Mouse (Mus musculus) heart, adult 2 months (tissue): ENCODE data around the gene Nutf2. TPM values are rescaled to one million over a fixed set of nuclear protein-coding genes. Genes with fewer than 3 reads are reported as not detected.
A peak's percentile ranks its signal among the peaks of the same experiment; 100 is the strongest.
"Not testable (repeated sequence)": the region's sequence is repeated elsewhere in the genome, so short reads cannot be mapped to it uniquely, and the experiment has no call there.

Source experiments
- DNase-seq, 2 experiments: peaks; one replicate each; pipeline ENCODE4 v3.0.0; 2021
- H3K27ac ChIP-seq: fragments of 200-600 bp; 2 replicates; pipeline ENCODE4 v1.8.1; 2022
- H3K27me3 ChIP-seq: fragments of 200-500 bp; 2 replicates; pipeline ENCODE4 v1.6.1; 2012; ENCODE audit warnings: mild to moderate bottlenecking, low read length, inconsistent platforms, mixed read lengths; ENCODE audit not compliant: control insufficient read depth, insufficient read depth
- H3K36me3 ChIP-seq: fragments of 200-500 bp; 2 replicates; pipeline ENCODE4 v1.6.1; 2012; ENCODE audit warnings: low read length, inconsistent platforms; ENCODE audit not compliant: control insufficient read depth, insufficient read depth
- H3K4me1 ChIP-seq: fragments of 200-500 bp; 2 replicates; pipeline ENCODE4 v1.6.1; 2011; ENCODE audit warnings: low read length; ENCODE audit not compliant: control insufficient read depth, insufficient read depth
- H3K4me3 ChIP-seq: fragments of 200-600 bp; 2 replicates; pipeline ENCODE4 v1.8.1; 2022
- H3K79me2 ChIP-seq: fragments of 200-500 bp; replicated peaks from 2 replicates; pipeline ENCODE4 v1.6.1; 2012; ENCODE audit warnings: mild to moderate bottlenecking, inconsistent platforms, low read length, moderate library complexity, mixed read lengths; ENCODE audit not compliant: control insufficient read depth, insufficient read depth
- H3K9ac ChIP-seq: fragments of 200-500 bp; 2 replicates; pipeline ENCODE4 v1.6.1; 2012; ENCODE audit warnings: low read depth, mild to moderate bottlenecking, control low read depth, inconsistent platforms, low read length, mixed read lengths
- CTCF ChIP-seq: fragments of 200-600 bp; IDR thresholded peaks from 2 replicates; pipeline ENCODE4 v1.8.1; 2022; ENCODE audit warnings: antibody characterized with exemption, mild to moderate bottlenecking, moderate library complexity
- EP300 ChIP-seq: fragments of 200-500 bp; IDR thresholded peaks from 2 replicates; pipeline ENCODE4 v1.6.1; 2011; ENCODE audit warnings: low read depth, low read length, control low read depth; ENCODE audit not compliant: insufficient read depth
- POLR2A ChIP-seq: fragments of 200-500 bp; IDR thresholded peaks from 2 replicates; pipeline ENCODE4 v1.6.1; 2011; ENCODE audit warnings: mild to moderate bottlenecking, low read depth, low read length, control low read depth; ENCODE audit not compliant: insufficient read depth
- WGBS: fragments of 180-500 bp; shearing (Covaris S2); methylation state at CpG from one replicate; pipeline ENCODE4 v1.1.7; 2018; 5-methylcytosine and 5-hydroxymethylcytosine counted together
- intact Hi-C: fragments of 180-260 bp; cut with DNase I; formaldehyde crosslinking; loops from one replicate; pipeline ENCODE4 v1.15.1; 2025
- polyA plus RNA-seq: library from polyadenylated mRNA; depleted of rRNA; stranded (reverse); fragments of >200 nt; gene quantifications from 2 replicates; pipeline ENCODE4 v1.2.3, GENCODE M21; 2012
- total RNA-seq, 2 experiments: library from RNA; stranded (reverse); gene quantifications; 2 replicates each; pipeline ENCODE4 v1.2.3; 2021

Gene Nutf2
- total and polyA plus RNA-seq, 3 experiments, result 35.5 to 56.1 (median 39.8) TPM

DNA sequence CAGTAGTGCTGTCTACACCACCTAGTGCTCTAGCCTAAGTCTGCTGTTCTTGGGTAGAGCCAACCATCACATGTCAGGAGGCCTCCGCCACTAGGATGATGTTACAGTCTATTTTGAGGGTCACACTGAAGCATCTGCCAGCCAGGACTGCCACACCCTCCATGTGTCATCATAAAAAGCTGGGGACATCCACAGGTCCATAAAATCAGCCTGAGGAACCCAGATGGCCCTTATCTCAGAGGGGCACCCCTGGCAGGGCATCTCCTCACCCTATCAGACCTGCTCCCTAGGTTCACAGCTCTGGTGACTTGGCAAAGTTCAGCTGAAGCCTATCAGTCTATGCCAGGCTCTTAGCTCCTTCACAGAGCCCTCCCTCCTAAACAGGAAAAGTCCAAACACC lies 39.5 kb upstream of the Nutf2 start:
- intact Hi-C loops, result no loop called here
- 0 out of 2 replicates have a peak, but pooled peaks have one; percentile 46 for TF ChIP-seq EP300
- no peak for TF ChIP-seq POLR2A
- H3K27ac ChIP-seq, result peak overlapping the region; percentile 69
- peak in 1 of 2 experiments; percentile 65 for DNase-seq
- H3K36me3 ChIP-seq, result peaks cover 8% of the 10 kb centered on the region; the same call in 1 of the 2 replicates
- H3K4me1 ChIP-seq, result peaks cover 9% of the 10 kb centered on the region
- H3K79me2 ChIP-seq, result peaks cover 6% of the 10 kb centered on the region
- no peak overlapping the region for H3K4me3 ChIP-seq
- H3K9ac ChIP-seq, result no peak overlapping the region
- no peaks in the 10 kb centered on the region for H3K27me3 ChIP-seq
- 69% methylated on average over 1 of the region's 1 CpGs for WGBS

DNA sequence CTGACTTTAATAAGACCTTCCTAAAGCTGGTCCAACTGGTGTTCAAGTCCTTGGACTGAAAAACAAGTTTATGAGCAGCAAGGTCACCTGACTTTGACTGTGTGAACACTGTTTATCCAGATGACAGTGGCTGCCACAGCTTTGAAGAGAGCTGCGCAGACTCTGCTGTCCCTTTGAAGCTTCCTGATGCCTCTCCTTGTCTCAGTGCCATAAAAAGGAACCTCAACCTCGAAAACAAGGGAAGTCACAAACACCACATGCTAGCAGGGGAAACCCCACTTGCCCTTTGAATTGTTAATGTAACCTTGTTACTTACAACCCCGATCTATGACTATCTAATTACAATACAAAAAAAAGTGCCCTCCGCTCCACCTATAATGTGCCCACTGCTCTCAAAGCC lies 34.9 kb upstream of the Nutf2 start:
- Histone ChIP-seq H3K27me3 (no peaks in the 10 kb centered on the region), H3K4me3 (no peak overlapping the region), H3K27ac (no peak overlapping the region), H3K4me1 (peaks cover 8% of the 10 kb centered on the region), H3K9ac (no peak overlapping the region), H3K36me3 (peaks cover 8% of the 10 kb centered on the region; the same call in 1 of the 2 replicates), H3K79me2 (peaks cover 4% of the 10 kb centered on the region)
- 47% methylated on average over 4 of the region's 4 CpGs for WGBS
- DNase-seq, result no peak
- intact Hi-C loops, result loop anchor here (5.0 kb wide), 1 partner anchor 68 kb away; the partner anchor contains the start of gene Gfod2
- TF ChIP-seq EP300 (no peak), POLR2A (no peak), CTCF (no peak)

DNA sequence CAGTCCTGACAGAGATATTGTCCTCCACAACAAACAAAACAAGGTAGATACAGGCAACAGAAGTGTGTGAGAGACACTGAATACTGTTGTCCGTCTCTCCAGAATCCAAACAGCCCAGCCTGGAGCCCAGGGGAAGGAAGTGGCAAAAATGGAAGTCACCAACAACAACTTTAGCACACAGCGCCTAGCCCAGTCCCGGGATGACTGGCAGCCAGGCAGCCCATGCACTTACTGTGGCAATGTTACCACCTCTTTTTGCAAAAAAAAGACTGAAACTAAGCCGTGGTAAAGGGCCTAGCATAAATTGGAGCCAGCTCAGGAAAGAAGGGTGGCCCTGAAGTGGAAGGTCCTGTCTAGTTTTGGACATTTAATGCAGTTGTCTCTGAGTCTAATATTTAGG lies 34.0 kb upstream of the Nutf2 start:
- TF ChIP-seq CTCF (no peak), POLR2A (no peak)

DNA sequence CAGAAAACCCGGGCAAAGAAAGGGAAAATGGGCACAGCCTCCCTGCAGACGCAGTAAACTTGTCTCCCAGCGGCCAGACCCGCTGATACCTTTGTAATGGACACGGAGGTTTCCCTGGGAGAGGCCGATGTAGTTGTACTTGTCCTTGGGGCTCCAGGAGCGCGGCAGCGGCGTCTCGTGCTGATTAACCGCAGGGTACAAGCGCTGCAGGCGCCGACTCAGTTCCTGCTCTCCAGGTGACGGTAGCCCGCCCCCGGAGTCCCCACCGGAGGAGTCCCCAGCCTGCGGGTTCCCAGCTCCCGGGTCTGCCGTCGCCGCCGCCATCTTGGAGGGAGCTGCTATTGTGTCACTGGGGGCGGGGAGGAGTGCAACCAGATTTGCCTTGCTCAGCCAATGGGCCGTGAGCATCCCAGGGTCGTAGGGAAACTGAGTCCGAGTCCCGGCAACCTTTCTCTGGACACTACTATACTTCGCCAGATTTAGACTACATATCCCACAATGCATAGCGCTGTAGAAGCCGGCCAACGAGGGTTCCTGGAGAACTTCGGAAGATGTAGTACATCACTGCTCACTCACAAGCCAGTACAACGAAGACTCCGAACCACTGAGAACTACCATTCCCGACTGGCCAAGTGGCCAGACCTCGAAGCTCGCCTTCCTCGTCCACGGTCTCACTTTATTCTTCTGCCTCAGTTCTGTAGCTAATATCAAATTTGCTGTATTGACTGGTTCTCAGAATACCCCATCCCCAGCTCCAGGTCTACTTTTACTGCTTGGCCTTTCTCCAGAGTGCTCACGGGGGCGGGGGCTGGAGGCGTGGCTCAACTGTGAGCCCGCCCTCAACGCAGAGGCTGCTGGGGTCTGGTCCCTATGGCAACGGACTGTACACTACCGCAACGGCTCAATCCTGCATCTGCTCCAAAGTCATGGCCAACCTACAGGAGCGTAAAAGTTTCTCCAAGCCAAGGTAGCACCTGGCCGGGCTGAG lies 33.2 kb upstream of the Nutf2 start, which contains the start of the genes Ranbp10 and Tsnaxip1:
Gene Ranbp10, minus strand, starts transcription at position 490 of the 988 bp plus-strand sequence.
Gene Tsnaxip1, plus strand, starts transcription at position 871 of the 988 bp plus-strand sequence.
- peak; percentile 87 for TF ChIP-seq POLR2A
- TF ChIP-seq EP300, result 0 out of 2 replicates have a peak, but pooled peaks have one; percentile 40
- TF ChIP-seq CTCF, result no peak
- H3K27me3 ChIP-seq, result no peaks in the 10 kb centered on the region
- H3K36me3 ChIP-seq, result peaks cover 8% of the 10 kb centered on the region; the same call in 1 of the 2 replicates
- H3K27ac ChIP-seq, result peak within 1 kb of the TSS; percentile 83
- peak within 1 kb of the TSS; percentile 80 for H3K9ac ChIP-seq
- peaks cover 4% of the 10 kb centered on the region for H3K4me1 ChIP-seq
- WGBS, result 1% methylated on average over 52 of the region's 52 CpGs
- peak within 1 kb of the TSS; percentile 88 for H3K4me3 ChIP-seq
- peaks cover 1% of the 10 kb centered on the region for H3K79me2 ChIP-seq
- DNase-seq, result peak; percentile 93 to 98
- intact Hi-C loops, result loop anchor here (2.0 to 5.0 kb wide), 3 partner anchors 26 to 112 kb away; partner anchors contain the start of genes Cenpt and Gfod2

More for the DNA sequence above, 34.0 kb upstream of the Nutf2 start:
- WGBS, result under 1% methylated on average over 4 of the region's 4 CpGs
- H3K9ac ChIP-seq, result peak overlapping the region; percentile 80
- H3K4me3 ChIP-seq, result peak overlapping the region; percentile 88
- H3K79me2 ChIP-seq, result peaks cover 3% of the 10 kb centered on the region
- no peak for DNase-seq
- no peaks in the 10 kb centered on the region for H3K27me3 ChIP-seq
- H3K4me1 ChIP-seq, result peaks cover 4% of the 10 kb centered on the region
- H3K27ac ChIP-seq, result peak overlapping the region; percentile 83
- intact Hi-C loops, result loop anchor here (2.0 to 5.0 kb wide), 3 partner anchors 26 to 112 kb away; partner anchors contain the start of genes Cenpt and Gfod2
- peaks cover 8% of the 10 kb centered on the region; the same call in 1 of the 2 replicates for H3K36me3 ChIP-seq

DNA sequence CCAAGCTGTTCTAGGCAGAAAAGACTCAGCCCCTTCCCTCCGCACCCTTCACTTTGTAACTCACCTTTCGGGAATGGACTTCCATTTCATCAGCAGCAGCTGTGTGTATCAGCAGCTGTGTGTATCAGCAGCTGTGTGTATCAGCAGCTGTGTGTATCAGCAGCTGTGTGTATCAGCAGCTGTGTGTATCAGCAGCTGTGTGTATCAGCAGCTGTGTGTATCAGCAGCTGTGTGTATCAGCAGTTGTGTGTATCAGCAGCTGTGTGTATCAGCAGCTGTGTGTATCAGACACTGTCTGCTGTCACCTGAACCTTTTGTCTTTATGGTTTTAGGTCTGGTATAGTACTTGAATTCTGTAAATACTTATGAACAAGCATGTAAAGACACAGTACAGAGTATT lies 26.6 kb upstream of the Nutf2 start:
- H3K4me3 ChIP-seq, H3K79me2 ChIP-seq, DNase-seq: not testable (repeated sequence)

More for the DNA sequence above, 26.6 kb upstream of the Nutf2 start:
- H3K4me1 ChIP-seq, H3K27me3 ChIP-seq, intact Hi-C loops, H3K27ac ChIP-seq, H3K36me3 ChIP-seq, H3K9ac ChIP-seq: not testable (repeated sequence)
- 72% methylated on average over 2 of the region's 2 CpGs for WGBS
